Mouse (Mus musculus): ENCODE measurements at regions not wholly inside any gene's neighbourhood (a gene's known extent, or its start where the extent isn't known, plus 50 kb on each side); places are given as distances from the start of the nearest gene placed in this dataset.

DNA sequence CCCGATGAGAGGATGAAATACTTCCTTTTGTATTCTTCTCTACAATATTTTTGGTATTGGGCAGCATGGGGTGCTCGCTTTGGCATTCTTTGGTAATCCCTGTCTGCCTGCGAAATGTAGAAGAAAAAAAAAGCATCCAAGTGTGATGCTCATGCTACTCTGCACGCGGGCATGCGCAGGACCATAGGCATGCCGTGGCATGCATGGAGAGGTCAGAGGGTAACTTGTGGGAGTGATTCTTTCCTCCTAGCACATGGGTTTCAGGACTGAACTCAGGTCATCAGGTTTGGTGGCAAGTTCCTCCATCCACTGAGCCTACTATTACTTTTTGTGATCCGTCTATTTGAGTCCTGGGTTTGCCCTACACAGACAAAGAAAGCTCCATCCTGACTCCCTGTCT is 74.3 kb downstream of the Gm525 start:
- no peak for DNase-seq (ENCODE audit: low read depth in 2 of 2, low spot score in 2 of 2)

DNA sequence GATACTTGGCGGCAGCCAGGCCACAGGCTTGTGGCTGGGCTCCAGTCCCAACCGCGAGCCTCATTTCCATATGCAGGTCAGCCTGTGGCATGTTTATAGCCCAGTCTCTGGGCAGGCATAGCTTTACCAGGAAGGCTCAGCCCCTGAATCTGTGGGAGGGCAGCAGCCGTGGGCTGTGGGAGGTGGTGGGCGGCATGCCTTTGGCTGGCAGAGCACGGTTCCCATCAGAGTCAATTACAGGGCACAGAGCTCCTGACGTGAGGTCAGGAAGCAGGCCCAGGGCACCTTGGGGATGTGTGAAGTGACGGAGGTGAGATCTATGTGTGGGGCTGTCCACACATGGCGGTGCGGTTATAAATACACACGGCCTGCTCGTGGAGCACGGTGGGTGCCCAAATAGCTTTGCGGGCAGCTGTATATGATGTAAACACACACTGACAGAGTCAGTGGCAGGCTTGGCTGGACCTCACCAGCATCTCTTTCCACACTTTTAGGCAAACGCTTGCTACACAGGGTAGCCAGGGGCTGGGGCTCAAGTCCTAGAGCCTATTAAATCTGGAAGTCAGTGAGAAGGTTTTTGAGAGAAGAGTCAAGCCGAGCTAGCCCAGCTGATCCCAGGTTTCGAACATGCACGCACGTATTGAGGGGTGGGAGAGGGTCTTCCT is 71.8 kb downstream of the Gm525 start:
- DNase-seq (ENCODE audit: low read depth in 2 of 2, low spot score in 2 of 2) = no peak

- DNase-seq (ENCODE audit: low read depth in 2 of 2, low spot score in 2 of 2) = no peak
Measured at GRCm38 (mm10) chr11:89142527-89143154, 69.0 kb downstream of the Gm525 start.
